Mouse (Mus musculus): Measurements from ENCODE around the gene Arhgef15. TPM values are rescaled to one million over a fixed set of nuclear protein-coding genes. Genes with fewer than 3 reads are reported as not detected.

The Arhgef15 gene
- polyA plus RNA-seq, 1 experiment = 0.49 TPM

GRCm38 (mm10) chr11:68929947-68930346 is 27.3 kb downstream of the Arhgef15 start:
- H3K27me3 ChIP-seq (ENCODE audit: control insufficient read depth, insufficient read depth, insufficient read length) = peaks cover 4% of the 10 kb centered on the region
- no peaks in the 10 kb centered on the region for H3K79me2 ChIP-seq (ENCODE audit: control insufficient read depth, insufficient read depth)
- no peak overlapping the region for H3K4me3 ChIP-seq
- H3K4me2 ChIP-seq (ENCODE audit: low read depth) = no peak overlapping the region
- H3K36me3 ChIP-seq (ENCODE audit: control insufficient read depth, insufficient read depth) = no peaks in the 10 kb centered on the region
- H3ac ChIP-seq (ENCODE audit: control insufficient read depth, insufficient read length) = no peak overlapping the region
- TF ChIP-seq POLR2A (IDR thresholded peaks at IDR 0.05; ENCODE audit: insufficient read length, low read depth) (no peak), CEBPB (IDR thresholded peaks at IDR 0.05; ENCODE audit: insufficient read depth, poor library complexity, severe bottlenecking) (no peak), E2F4 (IDR thresholded peaks at IDR 0.05; ENCODE audit: insufficient read depth) (no peak), TCF3 (IDR thresholded peaks at IDR 0.05; ENCODE audit: insufficient read length, low read depth) (no peak), POLR2AphosphoS2 (IDR thresholded peaks at IDR 0.05; ENCODE audit: insufficient read length, low read depth) (no peak), SRF (IDR thresholded peaks at IDR 0.05; ENCODE audit: control insufficient read depth, insufficient read length, low read depth) (no peak), TCF12 (IDR thresholded peaks at IDR 0.05; ENCODE audit: insufficient read depth, poor library complexity, severe bottlenecking) (no peak), MAX (IDR thresholded peaks at IDR 0.05; ENCODE audit: low read depth) (no peak), MYOD1 (IDR thresholded peaks at IDR 0.05; ENCODE audit: control insufficient read depth in 1 of 3, insufficient read length in 2 of 3, low read depth in 2 of 3) (no peak), REST (IDR thresholded peaks at IDR 0.05; ENCODE audit: insufficient read depth, insufficient read length) (no peak), USF1 (IDR thresholded peaks at IDR 0.05; ENCODE audit: low read depth) (no peak), MYOG (IDR thresholded peaks at IDR 0.05; ENCODE audit: control insufficient read depth in 1 of 3, insufficient read depth in 1 of 3, insufficient read length in 2 of 3, low read depth in 2 of 3) (no peak)

- Histone ChIP-seq H3K36me3 (ENCODE audit: control insufficient read depth, insufficient read depth) (no peaks in the 10 kb centered on the region), H3K79me2 (ENCODE audit: control insufficient read depth, insufficient read depth) (no peaks in the 10 kb centered on the region), H3K27me3 (ENCODE audit: control insufficient read depth, insufficient read depth, insufficient read length) (peaks cover 9% of the 10 kb centered on the region), H3K4me3 (no peak within 1 kb of the TSS), H3K4me2 (ENCODE audit: low read depth) (no peak within 1 kb of the TSS), H3ac (ENCODE audit: control insufficient read depth, insufficient read length) (no peak within 1 kb of the TSS)
- TF ChIP-seq POLR2AphosphoS2 (IDR thresholded peaks at IDR 0.05; ENCODE audit: insufficient read length, low read depth) (no peak), TCF12 (IDR thresholded peaks at IDR 0.05; ENCODE audit: insufficient read depth, poor library complexity, severe bottlenecking) (no peak), E2F4 (IDR thresholded peaks at IDR 0.05; ENCODE audit: insufficient read depth) (no peak), CEBPB (IDR thresholded peaks at IDR 0.05; ENCODE audit: insufficient read depth, poor library complexity, severe bottlenecking) (no peak), TCF3 (IDR thresholded peaks at IDR 0.05; ENCODE audit: insufficient read length, low read depth) (no peak), MYOD1 (IDR thresholded peaks at IDR 0.05; ENCODE audit: control insufficient read depth in 1 of 3, insufficient read length in 2 of 3, low read depth in 2 of 3) (no peak), USF1 (IDR thresholded peaks at IDR 0.05; ENCODE audit: low read depth) (no peak), MAX (IDR thresholded peaks at IDR 0.05; ENCODE audit: low read depth) (no peak), MYOG (IDR thresholded peaks at IDR 0.05; ENCODE audit: control insufficient read depth in 1 of 3, insufficient read depth in 1 of 3, insufficient read length in 2 of 3, low read depth in 2 of 3) (no peak), POLR2A (IDR thresholded peaks at IDR 0.05; ENCODE audit: insufficient read length, low read depth) (no peak), REST (IDR thresholded peaks at IDR 0.05; ENCODE audit: insufficient read depth, insufficient read length) (no peak), SRF (IDR thresholded peaks at IDR 0.05; ENCODE audit: control insufficient read depth, insufficient read length, low read depth) (no peak)
Observed at GRCm38 (mm10) chr11:68926981-68927380, 30.3 kb downstream of the Arhgef15 start, which contains the start of gene Odf4. Gene Odf4 (minus strand): TSS chr11:68927081.

- Histone ChIP-seq H3K4me2 (ENCODE audit: low read depth) (no peak overlapping the region), H3K36me3 (ENCODE audit: control insufficient read depth, insufficient read depth) (no peaks in the 10 kb centered on the region), H3ac (ENCODE audit: control insufficient read depth, insufficient read length) (no peak overlapping the region), H3K4me3 (no peak overlapping the region), H3K79me2 (ENCODE audit: control insufficient read depth, insufficient read depth) (no peaks in the 10 kb centered on the region), H3K27me3 (ENCODE audit: control insufficient read depth, insufficient read depth, insufficient read length) (peaks cover 9% of the 10 kb centered on the region)
- no peak for TF ChIP-seq REST (IDR thresholded peaks at IDR 0.05; ENCODE audit: insufficient read depth, insufficient read length)
- TF ChIP-seq USF1 (IDR thresholded peaks at IDR 0.05; ENCODE audit: low read depth) = no peak
- TF ChIP-seq POLR2AphosphoS2 (IDR thresholded peaks at IDR 0.05; ENCODE audit: insufficient read length, low read depth) = no peak
- TF ChIP-seq TCF3 (IDR thresholded peaks at IDR 0.05; ENCODE audit: insufficient read length, low read depth) = no peak
- TF ChIP-seq SRF (IDR thresholded peaks at IDR 0.05; ENCODE audit: control insufficient read depth, insufficient read length, low read depth) = no peak
- no peak for TF ChIP-seq TCF12 (IDR thresholded peaks at IDR 0.05; ENCODE audit: insufficient read depth, poor library complexity, severe bottlenecking)
- no peak for TF ChIP-seq MAX (IDR thresholded peaks at IDR 0.05; ENCODE audit: low read depth)
- TF ChIP-seq POLR2A (IDR thresholded peaks at IDR 0.05; ENCODE audit: insufficient read length, low read depth) = no peak
- no peak for TF ChIP-seq MYOG (IDR thresholded peaks at IDR 0.05; ENCODE audit: control insufficient read depth in 1 of 3, insufficient read depth in 1 of 3, insufficient read length in 2 of 3, low read depth in 2 of 3)
- no peak for TF ChIP-seq MYOD1 (IDR thresholded peaks at IDR 0.05; ENCODE audit: control insufficient read depth in 1 of 3, insufficient read length in 2 of 3, low read depth in 2 of 3)
Observed at GRCm38 (mm10) chr11:68924749-68925148, 32.5 kb downstream of the Arhgef15 start.

DNA sequence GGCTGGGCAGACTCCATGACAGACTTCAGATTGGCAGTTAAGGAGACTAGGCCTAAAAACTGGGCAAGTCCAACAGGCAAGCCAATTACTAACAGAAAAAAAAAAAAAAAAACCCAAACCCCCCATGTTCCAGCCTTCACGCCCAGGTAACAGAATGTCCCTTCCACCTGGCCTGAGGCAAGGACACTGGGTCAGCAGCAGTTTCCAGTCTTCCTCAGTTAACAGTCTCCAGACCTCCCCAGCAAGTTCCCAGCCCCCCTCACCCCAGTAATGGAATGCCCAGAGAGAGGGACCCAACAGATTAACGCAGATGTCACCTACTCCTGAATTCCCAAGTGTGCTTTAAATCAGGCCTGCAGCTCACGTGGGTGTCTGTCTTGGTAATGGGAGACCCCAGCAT is 34.1 kb downstream of the Arhgef15 start:
- Histone ChIP-seq H3ac (ENCODE audit: control insufficient read depth, insufficient read length) (no peak overlapping the region), H3K4me3 (no peak overlapping the region), H3K27me3 (ENCODE audit: control insufficient read depth, insufficient read depth, insufficient read length) (peaks cover 9% of the 10 kb centered on the region), H3K4me2 (ENCODE audit: low read depth) (no peak overlapping the region), H3K36me3 (ENCODE audit: control insufficient read depth, insufficient read depth) (no peaks in the 10 kb centered on the region), H3K79me2 (ENCODE audit: control insufficient read depth, insufficient read depth) (no peaks in the 10 kb centered on the region)
- TF ChIP-seq REST (IDR thresholded peaks at IDR 0.05; ENCODE audit: insufficient read depth, insufficient read length) (no peak), TCF3 (IDR thresholded peaks at IDR 0.05; ENCODE audit: insufficient read length, low read depth) (no peak), MAX (IDR thresholded peaks at IDR 0.05; ENCODE audit: low read depth) (no peak), POLR2AphosphoS2 (IDR thresholded peaks at IDR 0.05; ENCODE audit: insufficient read length, low read depth) (no peak), MYOD1 (IDR thresholded peaks at IDR 0.05; ENCODE audit: control insufficient read depth in 1 of 3, insufficient read length in 2 of 3, low read depth in 2 of 3) (no peak), TCF12 (IDR thresholded peaks at IDR 0.05; ENCODE audit: insufficient read depth, poor library complexity, severe bottlenecking) (no peak), USF1 (IDR thresholded peaks at IDR 0.05; ENCODE audit: low read depth) (no peak), CEBPB (IDR thresholded peaks at IDR 0.05; ENCODE audit: insufficient read depth, poor library complexity, severe bottlenecking) (no peak), MYOG (IDR thresholded peaks at IDR 0.05; ENCODE audit: control insufficient read depth in 1 of 3, insufficient read depth in 1 of 3, insufficient read length in 2 of 3, low read depth in 2 of 3) (no peak), SRF (IDR thresholded peaks at IDR 0.05; ENCODE audit: control insufficient read depth, insufficient read length, low read depth) (no peak), E2F4 (IDR thresholded peaks at IDR 0.05; ENCODE audit: insufficient read depth) (no peak), POLR2A (IDR thresholded peaks at IDR 0.05; ENCODE audit: insufficient read length, low read depth) (no peak)
